Mouse (Mus musculus): ENCODE results near the gene Gstm1.
"Not testable (repeated sequence)": the region's sequence is repeated elsewhere in the genome, so short reads cannot be mapped to it uniquely, and the experiment has no call there.

- not testable (repeated sequence) for TF ChIP-seq CTCF (IDR thresholded peaks at IDR 0.05; ENCODE audit: low read depth); EP300 (optimal IDR thresholded peaks at IDR 0.05)
These were observed 2.7 kb upstream of the Gstm1 start for GRCm38 (mm10) chr3:108020351-108021022.
